Mouse (Mus musculus) embryonic facial prominence, embryonic 14.5 days (tissue): ENCODE measurements around the gene Zdhhc20. TPM values are rescaled to one million over a fixed set of nuclear protein-coding genes. Genes with fewer than 3 reads are reported as not detected.
"Not testable (repeated sequence)": the region's sequence is repeated elsewhere in the genome, so short reads cannot be mapped to it uniquely, and the experiment has no call there.

Experiments used
- ATAC-seq: fragments of 200-750 bp; cut with Nextera tagmentation; 2 replicates; pipeline ENCODE4 v1.8.0; 2017; ENCODE audit warnings: low read depth, moderate number of reproducible peaks, moderate TSS enrichment
- DNase-seq: peaks from one replicate; pipeline ENCODE4 v3.0.0-alpha.2; 2015; ENCODE audit warnings: low spot score
- H3K27ac ChIP-seq: fragments of 300-500 bp; sonication (generic); replicated peaks from 2 replicates; pipeline ENCODE4 v1.5.1; 2014; ENCODE audit warnings: low read depth, mild to moderate bottlenecking, low read length, moderate library complexity
- H3K27me3 ChIP-seq: fragments of 300-500 bp; sonication (generic); replicated peaks from 2 replicates; pipeline ENCODE4 v1.6.1; 2014; ENCODE audit warnings: low read length; ENCODE audit not compliant: control insufficient read depth, insufficient read depth
- H3K36me3 ChIP-seq: fragments of 300-500 bp; sonication (generic); 2 replicates; pipeline ENCODE4 v1.6.1; 2014; ENCODE audit warnings: low read length, mixed read lengths; ENCODE audit not compliant: control insufficient read depth, insufficient read depth
- H3K4me1 ChIP-seq: fragments of 300-500 bp; sonication (generic); 2 replicates; pipeline ENCODE4 v1.6.1; 2014; ENCODE audit warnings: antibody characterized with exemption, low read length; ENCODE audit not compliant: control insufficient read depth, insufficient read depth
- H3K4me2 ChIP-seq: fragments of 300-500 bp; sonication (generic); 2 replicates; pipeline ENCODE4 v1.6.1; 2014; ENCODE audit warnings: low read depth, mild to moderate bottlenecking, low read length, moderate library complexity, mixed read lengths
- H3K4me3 ChIP-seq: fragments of 300-500 bp; sonication (generic); 2 replicates; pipeline ENCODE4 v1.5.1; 2014; ENCODE audit warnings: low read depth, mild to moderate bottlenecking, low read length
- H3K9ac ChIP-seq: fragments of 300-500 bp; sonication (generic); 2 replicates; pipeline ENCODE4 v1.6.1; 2014; ENCODE audit warnings: low read depth, mild to moderate bottlenecking, low read length, moderate library complexity, mixed read lengths
- H3K9me3 ChIP-seq: fragments of 300-500 bp; sonication (generic); 2 replicates; pipeline ENCODE4 v1.6.1; 2016; ENCODE audit warnings: low read length; ENCODE audit not compliant: control insufficient read depth
- WGBS: fragments of 180-500 bp; shearing (Covaris S2); extraction: QIAGEN DNeasy Blood & Tissue Kit; methylation state at CpG from one replicate; pipeline ENCODE4 v1.1.7; 2014; 5-methylcytosine and 5-hydroxymethylcytosine counted together
- polyA plus RNA-seq: library from polyadenylated mRNA; unstranded; fragments of >200 nt; fragmentation: Nextera tagmentation; extraction: Ambion mirVana; gene quantifications from 2 replicates; pipeline ENCODE4 v1.2.1, GENCODE M21; 2014

Gene Zdhhc20
- polyA plus RNA-seq, 1 experiment from 2014 or later = 49.6 TPM

DNA sequence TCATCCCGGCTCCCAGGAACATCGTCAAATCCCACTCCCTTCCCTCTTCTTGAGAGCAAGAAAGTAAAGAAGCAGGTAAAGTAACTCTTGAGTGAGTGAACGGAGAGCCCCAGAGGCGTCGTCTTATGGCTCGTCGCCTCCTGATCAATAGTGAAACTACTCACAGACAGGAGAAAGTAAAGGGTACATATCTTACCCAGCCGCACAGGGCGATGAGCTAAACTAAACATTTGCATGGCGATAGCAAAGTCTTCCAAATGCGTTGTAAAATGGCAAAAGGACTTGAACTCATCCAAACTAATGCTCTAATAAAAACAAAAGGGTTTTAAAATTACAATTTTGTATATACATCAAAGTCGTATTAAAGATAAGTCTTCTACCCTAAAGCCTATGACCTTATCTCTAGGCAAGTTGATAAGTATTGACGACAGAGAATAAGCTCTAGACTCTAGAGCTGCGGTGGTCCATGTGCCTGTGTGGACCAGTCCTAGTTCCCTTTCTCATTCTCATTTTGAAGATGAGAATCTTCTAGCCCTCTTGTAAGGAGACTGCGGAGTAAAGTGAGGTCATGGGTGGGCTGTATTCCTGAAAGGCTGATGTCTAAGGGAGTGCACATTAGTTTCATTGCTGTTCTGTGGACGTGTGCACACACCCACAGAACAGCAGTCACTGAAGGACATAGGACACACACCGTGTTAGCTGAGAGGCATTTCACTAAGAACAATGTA lies 29.2 kb upstream of the Zdhhc20 start:
- H3K36me3 ChIP-seq = peaks cover 51% of the 10 kb centered on the region

GRCm38 (mm10) chr14:57915341-57915740 lies 25.3 kb upstream of the Zdhhc20 start:
- no peak overlapping the region for H3K9ac ChIP-seq
- no peak overlapping the region for H3K27ac ChIP-seq
- DNase-seq = no peak
- H3K4me1 ChIP-seq = no peaks in the 10 kb centered on the region
- no peak overlapping the region for H3K4me3 ChIP-seq
- no peaks in the 10 kb centered on the region for H3K27me3 ChIP-seq
- no peak for ATAC-seq
- H3K36me3 ChIP-seq = peaks cover 30% of the 10 kb centered on the region
- H3K9me3 ChIP-seq = no peaks in the 10 kb centered on the region
- no peak overlapping the region for H3K4me2 ChIP-seq
- WGBS = 68% methylated on average over 6 of the region's 6 CpGs

More for the DNA sequence above, 29.2 kb upstream of the Zdhhc20 start:
- Histone ChIP-seq H3K27me3 (no peaks in the 10 kb centered on the region), H3K27ac (no peak overlapping the region), H3K9me3 (no peaks in the 10 kb centered on the region), H3K9ac (no peak overlapping the region), H3K4me2 (no peak overlapping the region), H3K4me1 (peaks cover 9% of the 10 kb centered on the region; the same call in 1 of the 2 replicates), H3K4me3 (no peak overlapping the region)
- ATAC-seq (no peak), DNase-seq (no peak)
- 93% methylated on average over 17 of the region's 17 CpGs for WGBS

GRCm38 (mm10) chr14:57912211-57913007 lies 22.3 kb upstream of the Zdhhc20 start:
- not testable (repeated sequence) for DNase-seq, H3K4me2 ChIP-seq, H3K27ac ChIP-seq, H3K4me3 ChIP-seq, H3K27me3 ChIP-seq, H3K4me1 ChIP-seq, ATAC-seq, H3K9ac ChIP-seq, H3K9me3 ChIP-seq
- peaks cover 21% of the 10 kb centered on the region for H3K36me3 ChIP-seq
- 54% methylated on average over 1 of the region's 1 CpGs for WGBS

- H3K9me3 ChIP-seq, DNase-seq, H3K4me2 ChIP-seq, H3K27me3 ChIP-seq, ATAC-seq, H3K4me1 ChIP-seq, H3K4me3 ChIP-seq, H3K27ac ChIP-seq, H3K9ac ChIP-seq: not testable (repeated sequence)
- peaks cover 15% of the 10 kb centered on the region for H3K36me3 ChIP-seq
These were observed 21.7 kb upstream of the Zdhhc20 start for GRCm38 (mm10) chr14:57911787-57912186.

- 87% methylated on average over 4 of the region's 4 CpGs for WGBS
- DNase-seq = no peak
- H3K4me2 ChIP-seq = no peak overlapping the region
- H3K9me3 ChIP-seq = no peaks in the 10 kb centered on the region
- no peaks in the 10 kb centered on the region for H3K4me1 ChIP-seq
- peaks cover 11% of the 10 kb centered on the region for H3K36me3 ChIP-seq
- no peak overlapping the region for H3K9ac ChIP-seq
- ATAC-seq = no peak
- H3K4me3 ChIP-seq = no peak overlapping the region
- no peak overlapping the region for H3K27ac ChIP-seq
- H3K27me3 ChIP-seq = no peaks in the 10 kb centered on the region
These were observed 21.2 kb upstream of the Zdhhc20 start for GRCm38 (mm10) chr14:57911316-57911715.

GRCm38 (mm10) chr14:57910501-57911068 lies 20.5 kb upstream of the Zdhhc20 start:
- 17% methylated on average over 26 of the region's 26 CpGs for WGBS
- H3K9ac ChIP-seq = peak overlapping the region; percentile 53; the same call in 1 of the 2 replicates

DNA sequence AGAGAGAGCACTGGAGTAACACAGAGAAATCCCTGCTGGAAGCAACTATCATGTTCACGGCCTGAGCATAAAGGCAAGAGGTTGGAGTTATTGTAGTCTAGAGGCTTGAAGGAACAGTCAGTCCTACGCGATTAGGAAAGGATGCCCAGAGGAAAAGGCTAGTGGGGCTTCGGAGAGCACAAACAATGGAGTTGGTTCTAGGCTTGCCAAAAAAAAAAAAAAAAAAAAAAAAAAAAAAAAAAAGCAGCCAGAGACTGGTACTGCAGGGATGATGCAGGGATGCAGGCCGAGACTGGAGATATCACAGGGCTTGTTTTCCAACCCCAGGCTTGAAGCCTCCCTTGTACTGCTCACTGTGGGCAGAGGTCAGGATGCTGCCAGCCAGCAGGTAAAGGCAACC lies 19.2 kb upstream of the Zdhhc20 start:
- Histone ChIP-seq H3K9me3 (no peaks in the 10 kb centered on the region), H3K4me3 (no peak overlapping the region), H3K27ac (no peak overlapping the region), H3K4me1 (no peaks in the 10 kb centered on the region), H3K4me2 (no peak overlapping the region), H3K9ac (no peak overlapping the region), H3K27me3 (no peaks in the 10 kb centered on the region), H3K36me3 (no peaks in the 10 kb centered on the region)
- no peak for DNase-seq
- no peak for ATAC-seq
- WGBS = 80% methylated on average over 5 of the region's 5 CpGs

More at GRCm38 (mm10) chr14:57910501-57911068, 20.5 kb upstream of the Zdhhc20 start:
- H3K9me3 ChIP-seq = no peaks in the 10 kb centered on the region
- peaks cover 3% of the 10 kb centered on the region; the same call in 1 of the 2 replicates for H3K36me3 ChIP-seq
- no peaks in the 10 kb centered on the region for H3K4me1 ChIP-seq
- no peaks in the 10 kb centered on the region for H3K27me3 ChIP-seq
- peak overlapping the region; percentile 56 for H3K4me2 ChIP-seq
- DNase-seq = peak; percentile 93
- ATAC-seq = peak; percentile 96
- no peak overlapping the region for H3K27ac ChIP-seq
- peak overlapping the region; percentile 28 for H3K4me3 ChIP-seq

DNA sequence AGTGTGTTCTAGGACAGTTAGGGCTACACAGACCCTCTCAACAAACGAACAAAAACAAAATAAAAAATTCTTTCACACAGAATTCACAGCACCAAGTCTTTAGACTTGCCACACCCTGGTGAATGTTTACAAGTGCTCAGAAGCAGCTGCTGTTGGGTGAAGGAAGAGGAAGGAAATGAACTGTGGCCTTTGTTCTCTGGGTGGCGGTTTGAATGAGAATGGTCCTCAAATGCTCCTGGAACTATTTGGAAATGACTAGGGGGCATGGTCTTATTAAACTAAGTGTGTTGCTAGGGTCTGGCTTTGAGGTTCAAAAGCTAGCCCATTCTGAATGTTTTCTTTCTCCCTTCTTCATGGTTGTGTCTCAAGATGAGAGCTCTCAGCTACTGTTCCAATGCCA lies 18.4 kb upstream of the Zdhhc20 start:
- Histone ChIP-seq H3K9me3 (no peaks in the 10 kb centered on the region), H3K27me3 (no peaks in the 10 kb centered on the region), H3K9ac (no peak overlapping the region), H3K27ac (no peak overlapping the region), H3K36me3 (no peaks in the 10 kb centered on the region), H3K4me3 (no peak overlapping the region), H3K4me2 (no peak overlapping the region), H3K4me1 (no peaks in the 10 kb centered on the region)
- 59% methylated on average over 2 of the region's 2 CpGs for WGBS
- DNase-seq (no peak), ATAC-seq (no peak)
